Mouse (Mus musculus): Measurements from ENCODE around the gene Prim2.

The Prim2 gene

GRCm38 (mm10) chr1:33551350-33551749 is 118.2 kb downstream of the Prim2 start:
- no peak for DNase-seq (ENCODE audit: low spot score in 2 of 2)

DNA sequence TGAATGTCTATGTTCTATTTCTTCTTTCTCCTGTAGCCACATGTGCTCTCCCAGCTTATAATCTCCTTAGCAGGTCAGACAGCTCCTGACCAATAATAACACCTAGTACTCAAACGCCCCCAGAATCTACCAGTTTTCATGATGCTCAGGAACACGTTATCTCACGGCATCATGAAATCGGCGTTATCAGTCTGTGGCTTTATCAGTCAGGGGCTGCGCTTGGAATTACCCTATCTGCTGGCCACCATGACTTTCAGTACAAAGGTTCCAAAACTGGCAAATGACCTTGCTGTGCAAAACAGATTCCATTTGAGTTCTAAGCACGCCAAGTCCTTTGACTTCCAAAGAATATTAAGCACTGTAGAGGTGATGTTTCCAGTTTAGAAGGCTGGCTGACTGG is 127.9 kb downstream of the Prim2 start:
- no peak for DNase-seq (ENCODE audit: low spot score in 2 of 2)

DNA sequence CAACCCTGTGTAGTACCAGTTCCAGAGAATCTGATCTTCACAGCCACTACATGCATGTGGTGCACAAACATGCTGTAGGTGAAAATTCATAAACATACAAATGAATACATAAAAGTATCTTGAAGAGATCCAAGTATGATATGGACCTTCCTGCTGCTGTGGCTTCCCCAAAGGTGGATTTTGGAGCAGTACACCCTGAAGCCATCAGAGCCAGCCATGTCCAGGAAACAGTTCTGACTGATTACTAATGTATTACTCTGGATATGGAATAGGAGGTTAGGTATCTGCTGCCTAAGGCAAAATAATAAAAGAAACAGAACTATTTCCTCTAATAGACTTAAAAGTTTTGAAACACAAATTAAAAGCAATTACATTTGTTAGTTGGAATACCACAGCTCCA is 131.6 kb downstream of the Prim2 start:
- DNase-seq (ENCODE audit: low spot score in 2 of 2), result no peak

DNA sequence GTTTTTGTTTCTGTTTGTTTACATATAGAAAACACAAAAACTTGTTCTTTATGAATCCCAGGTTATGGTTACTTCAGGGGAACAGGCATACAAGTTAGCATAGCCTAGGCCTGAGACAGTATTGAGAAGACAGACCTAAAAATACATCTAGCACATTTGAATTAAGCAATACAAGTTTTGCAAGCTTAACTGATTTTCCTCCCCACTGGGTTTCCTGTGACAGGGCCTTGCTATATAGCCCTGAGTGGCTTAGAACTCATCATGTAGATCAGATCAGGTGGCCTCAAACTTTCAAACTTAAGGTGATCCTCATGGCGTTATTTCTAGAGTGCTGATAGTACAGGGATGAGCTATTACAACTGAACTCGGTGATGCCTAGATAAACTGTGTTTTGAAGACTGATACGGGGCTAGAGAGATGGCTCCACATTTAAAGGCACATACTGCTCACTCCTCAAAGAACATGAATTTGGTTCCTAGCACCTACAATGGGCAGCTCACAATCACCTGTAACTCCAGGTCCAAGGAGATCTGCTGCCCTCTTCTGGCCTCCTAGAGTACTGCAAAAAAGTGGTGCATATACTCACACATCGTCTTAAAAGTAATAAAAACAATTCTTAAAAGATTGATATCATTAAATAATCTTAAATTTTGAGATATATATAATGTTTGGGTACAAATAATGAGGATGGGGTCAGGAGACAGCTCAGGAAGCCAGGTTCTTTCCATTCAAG is 133.2 kb downstream of the Prim2 start:
- DNase-seq (ENCODE audit: low spot score in 2 of 2), result no peak

DNA sequence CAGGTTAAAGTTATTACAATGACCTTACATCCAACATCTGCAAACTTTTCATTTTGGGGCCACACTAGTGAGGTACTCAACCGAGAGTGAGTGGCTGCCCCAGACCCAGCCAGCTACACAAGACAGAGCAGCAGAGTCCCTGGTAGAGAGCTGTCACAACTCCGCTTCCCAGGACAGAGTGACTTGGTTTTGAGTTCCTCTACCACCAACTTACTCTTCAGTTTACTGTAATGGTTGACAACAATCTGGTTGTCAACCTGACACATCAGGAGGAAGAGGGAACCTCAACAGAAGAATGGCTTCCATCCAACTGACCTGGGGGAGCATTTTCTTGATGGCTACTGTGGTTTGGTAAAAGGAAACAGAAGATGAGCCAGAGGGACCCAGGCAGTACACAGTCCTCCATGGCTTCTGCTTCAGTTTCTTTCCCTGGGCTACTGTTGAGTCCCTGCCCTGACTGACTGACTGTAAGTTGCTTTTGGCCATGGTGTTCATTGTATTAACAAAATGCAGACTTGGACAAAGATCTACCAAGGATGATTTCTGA is 134.4 kb downstream of the Prim2 start:
- no peak for DNase-seq (ENCODE audit: low spot score in 2 of 2)

GRCm38 (mm10) chr1:33531860-33532259 is 137.7 kb downstream of the Prim2 start:
- no peak for DNase-seq (ENCODE audit: low spot score in 2 of 2)

- no peak for DNase-seq (ENCODE audit: low spot score in 2 of 2)
These were observed 138.3 kb downstream of the Prim2 start for GRCm38 (mm10) chr1:33531097-33531856.

DNA sequence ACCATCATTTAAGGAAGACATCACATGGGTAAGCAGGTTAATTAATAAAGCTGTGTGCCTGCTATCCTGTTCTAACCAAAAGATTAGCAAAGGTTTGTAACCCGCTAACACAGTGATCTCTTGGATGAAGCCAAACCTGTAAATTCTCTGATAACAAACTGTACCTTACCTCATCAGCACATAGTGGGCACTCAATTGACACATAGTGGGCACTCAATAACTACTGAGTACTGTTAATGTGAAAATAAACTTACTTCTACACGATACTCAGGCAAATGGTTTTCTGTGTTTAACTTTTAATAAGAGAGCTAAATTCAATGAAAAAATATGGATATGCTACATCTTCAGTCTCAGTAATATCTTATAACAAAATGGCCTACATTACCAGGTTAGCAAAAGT is 139.1 kb downstream of the Prim2 start:
- no peak for DNase-seq (ENCODE audit: low spot score in 2 of 2)

- no peak for DNase-seq (ENCODE audit: low spot score in 2 of 2)
These were observed 139.9 kb downstream of the Prim2 start for GRCm38 (mm10) chr1:33529543-33530232.

DNA sequence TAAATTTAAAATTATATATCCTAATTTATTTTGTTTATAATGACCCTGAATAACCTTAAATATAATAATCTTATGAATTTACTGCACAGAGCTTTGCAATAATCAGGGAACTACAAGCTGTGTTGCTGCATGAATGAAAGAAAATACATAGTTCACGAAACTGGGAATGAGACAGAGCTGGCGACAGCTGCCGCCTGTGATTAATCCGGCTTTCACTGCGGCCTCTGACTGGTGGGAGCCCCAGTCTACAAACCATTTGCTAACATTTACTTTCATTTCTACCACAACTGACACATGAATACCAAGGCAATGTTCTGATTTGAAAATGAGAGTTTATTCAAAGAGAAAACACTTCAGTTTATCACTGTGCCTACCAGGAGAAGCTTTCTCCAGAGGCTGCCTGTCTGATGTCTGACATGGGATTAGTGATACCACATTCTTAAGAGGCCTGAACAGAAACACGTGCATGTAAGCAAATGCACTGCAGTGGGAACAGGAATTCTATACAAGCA is 142.2 kb downstream of the Prim2 start:
- DNase-seq (ENCODE audit: low spot score in 2 of 2), result no peak

DNA sequence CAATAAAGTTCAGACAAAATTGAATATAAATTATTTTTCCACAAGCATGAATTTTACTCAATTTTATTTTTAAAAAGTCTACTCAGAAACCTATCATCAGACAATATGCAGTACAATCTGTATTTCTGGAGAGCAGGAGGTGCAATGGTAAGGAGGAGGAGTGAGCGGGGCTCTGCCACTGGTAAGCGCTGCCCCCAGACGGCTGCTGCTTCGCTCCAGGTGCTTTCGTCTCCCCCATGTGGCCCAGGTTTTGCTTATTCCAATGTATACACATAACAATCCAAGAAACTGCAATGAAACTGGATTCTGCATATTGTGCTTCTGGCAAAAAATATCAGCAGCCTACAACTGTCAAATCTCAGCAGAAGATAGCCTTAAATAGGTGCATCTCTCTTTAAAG is 146.4 kb downstream of the Prim2 start:
- no peak for DNase-seq (ENCODE audit: low spot score in 2 of 2)

- DNase-seq (ENCODE audit: low spot score in 2 of 2), result no peak
These were observed 154.5 kb downstream of the Prim2 start for GRCm38 (mm10) chr1:33515124-33515523.

DNA sequence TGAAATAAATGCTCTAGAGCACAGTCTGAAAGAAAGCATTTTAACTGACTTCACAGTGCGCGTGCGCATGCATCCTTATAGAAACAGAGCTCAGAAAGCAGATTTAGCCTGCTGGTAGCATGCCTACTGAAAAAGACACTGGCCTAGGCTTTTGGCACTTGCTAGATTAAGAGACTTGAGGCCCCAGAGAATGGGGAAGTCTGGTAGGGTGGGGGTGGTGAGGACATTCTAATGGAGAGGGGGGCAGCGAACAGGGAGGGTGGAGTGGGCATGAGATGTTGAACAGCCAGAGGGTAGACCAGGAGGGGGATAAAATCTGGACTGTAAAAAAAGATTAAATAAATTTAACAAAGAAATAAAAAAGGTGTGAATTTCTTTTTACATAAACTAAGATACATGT is 158.3 kb downstream of the Prim2 start:
- peak; percentile 45 to 46 for DNase-seq (ENCODE audit: low spot score in 2 of 2)

- no peak for DNase-seq (ENCODE audit: low spot score in 2 of 2)
These were observed 165.2 kb downstream of the Prim2 start for GRCm38 (mm10) chr1:33504371-33504770.

DNA sequence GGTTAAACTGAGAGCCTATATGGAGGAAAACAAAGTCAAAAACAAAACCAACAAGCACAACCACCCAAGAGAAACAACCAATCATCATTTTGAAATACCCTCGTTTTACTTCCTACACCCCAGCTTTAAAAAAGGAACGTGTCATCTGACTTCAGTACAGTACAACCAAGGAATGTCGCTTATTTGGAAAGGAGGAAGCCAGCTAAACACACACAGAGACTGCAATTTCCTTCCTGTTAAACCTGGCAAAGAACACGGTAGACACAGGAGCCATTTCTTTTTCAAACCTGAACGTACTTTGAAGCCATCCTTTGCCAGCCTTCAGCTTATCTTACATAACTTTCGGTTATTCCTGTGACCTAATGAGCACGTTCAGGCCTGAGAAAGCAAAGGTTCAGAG is 166.7 kb downstream of the Prim2 start:
- DNase-seq (ENCODE audit: low spot score in 2 of 2), result no peak

DNA sequence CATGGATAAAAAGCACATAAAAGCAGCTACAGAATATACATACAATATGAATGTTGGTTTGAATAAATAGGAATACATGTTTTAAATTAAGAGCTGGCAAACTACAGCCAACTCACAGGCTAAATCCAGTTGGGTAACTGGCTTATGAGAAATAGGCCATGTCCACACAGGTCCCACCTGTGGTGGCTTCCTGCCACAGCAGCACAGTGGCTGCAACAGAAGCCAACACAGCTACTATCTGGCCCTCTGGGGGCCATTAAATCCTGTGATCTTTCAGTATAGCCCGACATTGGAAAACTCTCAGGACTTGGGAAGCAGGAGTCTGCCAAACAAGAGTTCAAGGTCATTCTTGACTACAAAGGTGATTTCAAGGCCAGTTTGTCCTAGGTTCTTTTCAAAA is 167.3 kb downstream of the Prim2 start:
- DNase-seq (ENCODE audit: low spot score in 2 of 2), result no peak

- no peak for DNase-seq (ENCODE audit: low spot score in 2 of 2)
These were observed 169.5 kb downstream of the Prim2 start for GRCm38 (mm10) chr1:33500111-33500510.

GRCm38 (mm10) chr1:33499603-33500002 is 170.0 kb downstream of the Prim2 start:
- no peak for DNase-seq (ENCODE audit: low spot score in 2 of 2)

GRCm38 (mm10) chr1:33496128-33496527 is 173.5 kb downstream of the Prim2 start:
- no peak for DNase-seq (ENCODE audit: low spot score in 2 of 2)

- no peak for DNase-seq (ENCODE audit: low spot score in 2 of 2)
These were observed 174.0 kb downstream of the Prim2 start for GRCm38 (mm10) chr1:33495586-33495985.

- no peak for DNase-seq (ENCODE audit: low spot score in 2 of 2)
These were observed 174.4 kb downstream of the Prim2 start for GRCm38 (mm10) chr1:33495203-33495553.

DNA sequence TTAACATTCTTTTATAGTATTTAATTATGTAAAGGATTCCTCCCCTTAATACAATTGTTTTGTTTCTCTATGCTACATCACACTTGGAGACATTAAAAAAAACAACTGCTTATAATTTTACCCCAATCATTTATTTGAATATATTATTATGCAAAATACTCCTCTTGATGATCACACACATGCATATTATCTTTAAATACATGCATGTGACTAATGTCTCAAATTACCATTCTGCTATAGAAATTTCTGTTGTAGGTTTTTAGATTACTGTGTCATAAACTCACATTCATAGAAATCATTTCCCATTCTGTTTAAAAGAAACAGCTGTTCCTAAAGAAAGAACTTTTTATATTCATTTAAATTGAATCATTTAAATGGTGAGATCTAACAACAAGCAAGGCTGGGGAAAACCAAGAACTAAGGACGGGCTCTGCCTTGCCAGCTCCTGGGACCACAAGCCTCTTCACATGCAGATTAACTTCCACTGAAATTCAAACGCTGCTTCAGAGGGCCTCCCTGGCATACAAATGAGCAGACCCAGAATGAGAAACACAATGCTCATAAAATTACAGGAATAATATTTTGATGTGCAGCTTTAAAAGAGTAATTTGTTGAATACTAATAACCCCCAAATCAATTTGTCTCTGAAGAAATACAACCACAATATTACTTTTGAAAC is 174.9 kb downstream of the Prim2 start:
- peak; percentile 43 to 53 for DNase-seq (ENCODE audit: low spot score in 2 of 2)
